Mouse (Mus musculus): ENCODE results near the gene Kcnb1.

GRCm38 (mm10) chr2:167080387-167080786 is 109.6 kb downstream of the Kcnb1 start:
- TF ChIP-seq EP300 (optimal IDR thresholded peaks at IDR 0.05) (no peak), CTCF (IDR thresholded peaks at IDR 0.05; ENCODE audit: low read depth) (no peak)

All from stomach, postnatal 0 days (tissue).